Comparison of ENCODE assay signal across 8 mouse cellular contexts in the genomic region with DNA sequence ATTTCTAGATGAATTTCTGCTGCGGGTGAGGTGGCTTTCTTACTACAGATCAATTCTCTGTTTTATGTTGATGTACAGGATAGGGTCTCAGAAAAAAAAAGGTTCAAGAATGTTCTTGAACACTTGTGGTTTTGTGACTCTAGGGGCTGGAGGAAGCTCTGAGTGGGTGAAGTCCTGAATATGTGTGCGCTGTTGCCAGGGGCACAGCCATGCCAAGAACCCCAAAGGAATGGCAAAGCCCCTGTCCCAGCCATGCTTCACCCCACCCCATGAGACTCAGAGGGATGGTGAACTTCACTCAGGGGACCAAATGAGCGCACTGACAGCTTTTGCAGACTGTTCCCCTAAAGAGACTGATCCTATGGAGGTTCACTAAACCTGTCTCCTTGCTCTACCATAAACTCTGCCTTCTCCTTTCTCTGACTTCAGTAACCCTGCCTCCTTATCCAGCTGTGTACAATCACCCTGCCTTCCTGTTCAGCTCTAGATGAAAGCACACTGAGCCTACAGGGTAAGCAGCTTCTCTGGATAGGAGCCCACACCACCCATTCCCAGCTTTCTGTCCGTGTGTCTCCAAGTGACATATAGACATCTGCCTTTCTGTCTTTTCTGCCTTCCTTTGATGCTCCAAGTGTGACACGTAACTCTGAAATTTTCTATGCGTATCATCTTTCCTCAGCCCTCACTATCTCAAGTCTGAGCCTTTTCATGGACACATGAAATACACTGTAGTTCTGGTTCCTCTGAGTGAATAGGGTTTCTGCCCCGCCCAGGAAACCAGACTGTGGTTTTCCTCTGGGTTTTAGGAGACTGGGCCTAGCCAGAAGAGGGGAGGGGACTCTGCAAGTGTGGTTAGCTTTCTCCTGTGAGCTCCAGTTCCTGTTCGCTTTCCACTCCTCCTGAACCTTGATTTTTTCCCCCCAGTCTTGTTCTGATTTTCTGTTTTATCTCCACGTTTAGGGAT.
A peak's percentile ranks its signal among the peaks of the same experiment; 100 is the strongest.
DNase-seq lines count a peak whose midpoint lies in the region; ATAC-seq and TF ChIP-seq lines count a peak whose summit lies in the region.

No protein-coding gene starts in this region.

- intact Hi-C loops in left cerebral cortex, postnatal 4 days (cut with DNase I) = no loop called here

- H3K4me3 ChIP-seq in midbrain, embryonic 11.5 days (ENCODE audit: low read depth, low read length) = no peak overlapping the region
- H3K4me3 ChIP-seq in midbrain, postnatal 0 days (ENCODE audit: low read depth, low read length) = no peak overlapping the region
- H3K4me3 ChIP-seq in lung, postnatal 0 days (ENCODE audit: low read depth, low read length) = no peak overlapping the region

- H3K4me1 ChIP-seq in midbrain, embryonic 11.5 days (ENCODE audit: control insufficient read depth, insufficient read depth, low read length) = no peaks in the 10 kb centered on the region
- H3K4me1 ChIP-seq in midbrain, postnatal 0 days (ENCODE audit: insufficient read depth, low read length) = no peaks in the 10 kb centered on the region
- H3K4me1 ChIP-seq in lung, postnatal 0 days (ENCODE audit: insufficient read depth, low read depth, low read length) = peaks cover 3% of the 10 kb centered on the region; the same call in 1 of the 2 replicates

- H3K4me2 ChIP-seq in midbrain, embryonic 11.5 days = no peak overlapping the region
- no peak overlapping the region for H3K4me2 ChIP-seq in midbrain, postnatal 0 days (ENCODE audit: low read depth, low read length, poor library complexity, severe bottlenecking)
- H3K4me2 ChIP-seq in lung, postnatal 0 days (replicated peaks; ENCODE audit: low read depth, low read length) = no peak overlapping the region

- DNase-seq in midbrain, embryonic 11.5 days (ENCODE audit: low spot score, missing footprints) = peak; percentile 82
- DNase-seq in midbrain, postnatal 0 days (ENCODE audit: low spot score) = no peak
- peak; percentile 54 for DNase-seq in lung, postnatal 0 days (ENCODE audit: low spot score)
- peak; percentile 54 for DNase-seq in thymus, postnatal 25 days
- no peak for DNase-seq in layer of hippocampus, adult 18-20 months (ENCODE audit: low spot score in 2 of 2)
- no peak for DNase-seq in left cerebral cortex, postnatal 4 days
- no peak for DNase-seq in urinary bladder, postnatal 4 days (ENCODE audit: low spot score in 2 of 2)

- TF ChIP-seq CTCF in midbrain, postnatal 0 days (IDR thresholded peaks at IDR 0.05) = no peak
- no peak for TF ChIP-seq CTCF in lung, postnatal 0 days (IDR thresholded peaks at IDR 0.05)

- no peaks in the 10 kb centered on the region for H3K27me3 ChIP-seq in midbrain, embryonic 11.5 days (ENCODE audit: control insufficient read depth, insufficient read depth, low read length)
- H3K27me3 ChIP-seq in midbrain, postnatal 0 days (ENCODE audit: insufficient read depth, low read length) = no peaks in the 10 kb centered on the region
- H3K27me3 ChIP-seq in lung, postnatal 0 days (replicated peaks; ENCODE audit: insufficient read depth, low read length) = no peaks in the 10 kb centered on the region

- no peak for ATAC-seq in midbrain, embryonic 11.5 days (ENCODE audit: low FRiP score)
- ATAC-seq in midbrain, postnatal 0 days (ENCODE audit: low FRiP score) = no peak
- ATAC-seq in granulocyte monocyte progenitor cell, adult 5-6 weeks (replicated peaks; ENCODE audit: poor library complexity, severe bottlenecking) = peak; percentile 98
- ATAC-seq in lung, postnatal 0 days = peak; percentile 44

- H3K27ac ChIP-seq in midbrain, embryonic 11.5 days (ENCODE audit: low read depth, low read length) = no peak overlapping the region
- H3K27ac ChIP-seq in midbrain, postnatal 0 days (ENCODE audit: low read depth, low read length) = no peak overlapping the region
- no peak overlapping the region for H3K27ac ChIP-seq in lung, postnatal 0 days (ENCODE audit: low read length)

- WGBS in midbrain, embryonic 11.5 days = 88% methylated on average over 9 of the region's 9 CpGs
- WGBS in midbrain, postnatal 0 days = 85% methylated on average over 9 of the region's 9 CpGs
- WGBS in lung, postnatal 0 days = 72% methylated on average over 9 of the region's 9 CpGs

- no peaks in the 10 kb centered on the region for H3K36me3 ChIP-seq in midbrain, embryonic 11.5 days (ENCODE audit: control insufficient read depth, insufficient read depth, low read length)
- H3K36me3 ChIP-seq in midbrain, postnatal 0 days (ENCODE audit: insufficient read depth, low read length) = no peaks in the 10 kb centered on the region
- no peaks in the 10 kb centered on the region for H3K36me3 ChIP-seq in lung, postnatal 0 days (ENCODE audit: insufficient read depth, low read length)

- no peaks in the 10 kb centered on the region for H3K9me3 ChIP-seq in midbrain, embryonic 11.5 days (ENCODE audit: control insufficient read depth, low read length)
- H3K9me3 ChIP-seq in midbrain, postnatal 0 days (ENCODE audit: low read length) = no peaks in the 10 kb centered on the region
- H3K9me3 ChIP-seq in lung, postnatal 0 days (ENCODE audit: low read length) = no peaks in the 10 kb centered on the region

- no peak overlapping the region for H3K9ac ChIP-seq in midbrain, embryonic 11.5 days (ENCODE audit: low read length)
- no peak overlapping the region for H3K9ac ChIP-seq in midbrain, postnatal 0 days (replicated peaks; ENCODE audit: low read length, poor library complexity, severe bottlenecking)
- H3K9ac ChIP-seq in lung, postnatal 0 days (replicated peaks; ENCODE audit: low read depth) = no peak overlapping the region

- no peak for TF ChIP-seq EP300 in lung, postnatal 0 days (IDR thresholded peaks at IDR 0.05)

Comparison
In these comparisons a context has a peak if more than half of its experiments do, and no peak if none do; other contexts are left out.
1. DNase-seq: peak in midbrain, embryonic 11.5 days (single experiment), lung, postnatal 0 days (single experiment) and thymus, postnatal 25 days (single experiment); none in midbrain, postnatal 0 days (single experiment), layer of hippocampus, adult 18-20 months (0 of 2), left cerebral cortex, postnatal 4 days (single experiment) and urinary bladder, postnatal 4 days (0 of 2).
2. ATAC-seq: peak in granulocyte monocyte progenitor cell, adult 5-6 weeks (single experiment) and lung, postnatal 0 days (single experiment); none in midbrain, embryonic 11.5 days (single experiment) and midbrain, postnatal 0 days (single experiment).